Mouse (Mus musculus): ENCODE measurements around the gene Ptpn22. TPM values are rescaled to one million over a fixed set of nuclear protein-coding genes. Genes with fewer than 3 reads are reported as not detected.
A peak's percentile ranks its signal among the peaks of the same experiment; 100 is the strongest.
"Not testable (repeated sequence)": the region's sequence is repeated elsewhere in the genome, so short reads cannot be mapped to it uniquely, and the experiment has no call there.

Gene Ptpn22
- total and polyA plus RNA-seq, 3 experiments = 21.9 to 90.9 (median 46.9) TPM

DNA sequence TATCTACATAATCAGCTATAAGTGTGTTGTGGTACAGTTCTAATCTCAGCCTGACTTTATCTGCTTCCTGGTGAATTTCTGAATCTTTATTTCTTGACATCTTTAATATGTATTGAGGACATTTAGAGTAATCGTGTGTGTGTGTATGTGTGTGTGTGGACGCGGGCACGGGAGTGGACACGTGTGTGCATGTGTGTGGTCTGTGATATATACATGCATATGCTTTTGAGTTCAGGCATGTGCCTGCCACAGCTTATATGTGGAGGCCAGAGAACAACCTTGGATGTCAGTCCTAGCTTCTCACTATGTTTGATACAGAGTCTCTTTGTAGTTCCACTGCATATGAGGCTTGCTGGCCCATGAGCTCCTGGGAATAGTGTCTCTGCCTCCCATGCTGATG is 23.1 kb upstream of the Ptpn22 start:
- peaks cover 3 to 11% of the 10 kb centered on the region in 2 experiments; a peak in 3 of 4 replicates for H3K4me1 ChIP-seq (ENCODE audit: control insufficient read depth in 1 of 2, insufficient read depth in 2 of 2)
- H3K9ac ChIP-seq (ENCODE audit: insufficient read depth, low read depth) = peak overlapping the region; percentile 85
- in situ Hi-C loops (cut with MboI; ENCODE audit: low pct_ligation_motif_present, low pct_unique_long_range_greater_than_20kb, low sequenced_read_pairs) = loop anchor here (25.0 kb wide), 1 partner anchor 251 kb away; no protein-coding TSS in a partner anchor
- H3K79me2 ChIP-seq (replicated peaks; ENCODE audit: control insufficient read depth, extremely low read depth, insufficient read depth, poor library complexity, severe bottlenecking) = peaks cover 30% of the 10 kb centered on the region
- no peak overlapping the region for H3K27ac ChIP-seq (ENCODE audit: insufficient read depth, low read depth)
- dilution Hi-C loops (cut with MboI; ENCODE audit: extremely low pct_ligation_motif_present, extremely low pct_unique_long_range_greater_than_20kb, low sequenced_read_pairs) = no loop called here
- no peak for DNase-seq (ENCODE audit: extremely low read depth)
- H3K27me3 ChIP-seq (replicated peaks) = no peaks in the 10 kb centered on the region
- peak overlapping the region; percentile 66 for H3K4me2 ChIP-seq (ENCODE audit: insufficient read depth, low read depth, poor library complexity, severe bottlenecking)
- peaks cover 16% of the 10 kb centered on the region for H3K9me3 ChIP-seq (replicated peaks; ENCODE audit: low read length)
- peaks cover 6 to 22% of the 10 kb centered on the region in 2 experiments for H3K36me3 ChIP-seq (replicated peaks in 1 of 2; ENCODE audit: control insufficient read depth in 1 of 2, insufficient read depth in 1 of 2, low read length in 1 of 2)
- H3K4me3 ChIP-seq (replicated peaks in 1 of 3; ENCODE audit: low read depth in 2 of 3, low read length in 2 of 3, poor library complexity in 1 of 3) = peak overlapping the region; percentile 63 to 87 (median 64)
- TF ChIP-seq MAX (IDR thresholded peaks at IDR 0.05; ENCODE audit: low read length) = peak; percentile 51; the same call in 1 of the 2 replicates
- TF ChIP-seq MYC (IDR thresholded peaks at IDR 0.05; ENCODE audit: low read depth, low read length) = peak; percentile 70
- no peak for TF ChIP-seq GABPA (IDR thresholded peaks at IDR 0.05; ENCODE audit: insufficient replicate concordance, low read depth, low read length)
- TF ChIP-seq BHLHE40 (IDR thresholded peaks at IDR 0.05; ENCODE audit: low read depth, low read length) = peak; percentile 94
- peak; percentile 28; the same call in 1 of the 2 replicates for TF ChIP-seq SIN3A (IDR thresholded peaks at IDR 0.05; ENCODE audit: low read length)
- TF ChIP-seq JUND (conservative IDR thresholded peaks at IDR 0.05; ENCODE audit: low read depth, low read length) = no peak
- peak; percentile 84 for TF ChIP-seq MXI1 (IDR thresholded peaks at IDR 0.05; ENCODE audit: low read depth, low read length)

DNA sequence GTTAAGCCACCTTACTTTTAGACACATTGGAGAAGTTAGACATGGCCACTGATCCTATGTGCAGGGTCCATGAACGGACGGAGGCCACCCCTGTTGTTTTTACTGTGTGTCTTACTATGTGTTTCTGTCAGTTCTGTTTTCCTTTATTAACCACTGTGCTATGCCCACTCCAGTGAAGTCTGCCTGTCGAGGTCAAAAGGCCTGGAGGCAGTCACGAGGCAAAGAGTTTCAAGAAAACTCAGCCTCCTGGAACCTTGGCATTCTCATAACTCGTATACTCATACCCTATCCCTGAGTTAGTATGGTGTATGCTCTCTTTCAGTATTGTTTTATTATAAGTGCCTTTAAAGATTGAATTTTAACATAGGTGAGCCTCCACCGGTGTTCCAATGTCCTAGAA is 19.9 kb upstream of the Ptpn22 start:
- TF ChIP-seq MAFK (IDR thresholded peaks at IDR 0.05; ENCODE audit: insufficient replicate concordance, low read length) (no peak), EP300 (IDR thresholded peaks at IDR 0.05; ENCODE audit: low read length) (no peak), RCOR1 (conservative IDR thresholded peaks at IDR 0.05; ENCODE audit: low read depth, low read length) (no peak), ZC3H11A (IDR thresholded peaks at IDR 0.05; ENCODE audit: low read depth, low read length) (no peak), ZKSCAN1 (IDR thresholded peaks at IDR 0.05; ENCODE audit: borderline replicate concordance, low read depth, low read length) (no peak), TBP (conservative IDR thresholded peaks at IDR 0.05; ENCODE audit: low read depth, low read length) (no peak), ELF1 (IDR thresholded peaks at IDR 0.05; ENCODE audit: low read depth, low read length) (no peak), CTCF (conservative IDR thresholded peaks at IDR 0.05 in 1 of 2, IDR thresholded peaks at IDR 0.05 in 1 of 2; ENCODE audit: low read depth in 2 of 2, low read length in 2 of 2) (no peak), MAZ (IDR thresholded peaks at IDR 0.05; ENCODE audit: low read depth, low read length) (no peak), ZMIZ1 (IDR thresholded peaks at IDR 0.05; ENCODE audit: low read depth, low read length) (no peak), MXI1 (IDR thresholded peaks at IDR 0.05; ENCODE audit: low read depth, low read length) (no peak), MYC (IDR thresholded peaks at IDR 0.05; ENCODE audit: low read depth, low read length) (no peak), TCF12 (IDR thresholded peaks at IDR 0.05; ENCODE audit: low read depth, low read length) (no peak), SIN3A (IDR thresholded peaks at IDR 0.05; ENCODE audit: low read length) (no peak), KAT2A (IDR thresholded peaks at IDR 0.05; ENCODE audit: insufficient replicate concordance, low read length) (no peak), CHD1 (IDR thresholded peaks at IDR 0.05; ENCODE audit: low read depth, low read length) (no peak)

GRCm38 (mm10) chr3:103840195-103840594 is 19.4 kb upstream of the Ptpn22 start:
- Histone ChIP-seq H3K9me3 (replicated peaks; ENCODE audit: low read length) (peaks cover 31% of the 10 kb centered on the region), H3K79me2 (replicated peaks; ENCODE audit: control insufficient read depth, extremely low read depth, insufficient read depth, poor library complexity, severe bottlenecking) (peaks cover 30% of the 10 kb centered on the region), H3K4me1 (ENCODE audit: control insufficient read depth in 1 of 2, insufficient read depth in 2 of 2) (peaks cover 3 to 13% of the 10 kb centered on the region in 2 experiments; a peak in 3 of 4 replicates), H3K36me3 (replicated peaks in 1 of 2; ENCODE audit: control insufficient read depth in 1 of 2, insufficient read depth in 1 of 2, low read length in 1 of 2) (peaks cover 19 to 47% of the 10 kb centered on the region in 2 experiments)
- H3K4me3 ChIP-seq (replicated peaks in 1 of 3; ENCODE audit: low read depth in 2 of 3, low read length in 2 of 3, poor library complexity in 1 of 3); dilution Hi-C loops (cut with MboI; ENCODE audit: extremely low pct_ligation_motif_present, extremely low pct_unique_long_range_greater_than_20kb, low sequenced_read_pairs); H3K4me2 ChIP-seq (ENCODE audit: insufficient read depth, low read depth, poor library complexity, severe bottlenecking); H3K9ac ChIP-seq (ENCODE audit: insufficient read depth, low read depth); H3K27ac ChIP-seq (ENCODE audit: insufficient read depth, low read depth); H3K27me3 ChIP-seq (replicated peaks); DNase-seq (ENCODE audit: extremely low read depth): not testable (repeated sequence)
- in situ Hi-C loops (cut with MboI; ENCODE audit: low pct_ligation_motif_present, low pct_unique_long_range_greater_than_20kb, low sequenced_read_pairs) = loop anchor here (25.0 kb wide), 1 partner anchor 247 kb away; no protein-coding TSS in a partner anchor

More for the DNA sequence above, 19.9 kb upstream of the Ptpn22 start:
- dilution Hi-C loops (cut with MboI; ENCODE audit: extremely low pct_ligation_motif_present, extremely low pct_unique_long_range_greater_than_20kb, low sequenced_read_pairs) (no loop called here), in situ Hi-C loops (cut with MboI; ENCODE audit: low pct_ligation_motif_present, low pct_unique_long_range_greater_than_20kb, low sequenced_read_pairs) (loop anchor here (25.0 kb wide), 1 partner anchor 248 kb away; no protein-coding TSS in a partner anchor)
- peaks cover 30% of the 10 kb centered on the region for H3K79me2 ChIP-seq (replicated peaks; ENCODE audit: control insufficient read depth, extremely low read depth, insufficient read depth, poor library complexity, severe bottlenecking)
- DNase-seq (ENCODE audit: extremely low read depth) = no peak
- peaks cover 17 to 42% of the 10 kb centered on the region in 2 experiments for H3K36me3 ChIP-seq (replicated peaks in 1 of 2; ENCODE audit: control insufficient read depth in 1 of 2, insufficient read depth in 1 of 2, low read length in 1 of 2)
- peaks cover 31% of the 10 kb centered on the region for H3K9me3 ChIP-seq (replicated peaks; ENCODE audit: low read length)
- H3K27ac ChIP-seq (ENCODE audit: insufficient read depth, low read depth) = no peak overlapping the region
- no peak overlapping the region for H3K4me2 ChIP-seq (ENCODE audit: insufficient read depth, low read depth, poor library complexity, severe bottlenecking)
- peaks cover 3 to 12% of the 10 kb centered on the region in 2 experiments; a peak in 3 of 4 replicates for H3K4me1 ChIP-seq (ENCODE audit: control insufficient read depth in 1 of 2, insufficient read depth in 2 of 2)
- no peaks in the 10 kb centered on the region for H3K27me3 ChIP-seq (replicated peaks)
- H3K4me3 ChIP-seq (replicated peaks in 1 of 3; ENCODE audit: low read depth in 2 of 3, low read length in 2 of 3, poor library complexity in 1 of 3) = no peak overlapping the region
- H3K9ac ChIP-seq (ENCODE audit: insufficient read depth, low read depth) = no peak overlapping the region

All from CH12.LX (cell line).